Mouse (Mus musculus) lung, postnatal 25 days (tissue): Measurements from ENCODE around the gene Gm28729.
A peak's percentile ranks its signal among the peaks of the same experiment; 100 is the strongest.
"Not testable (repeated sequence)": the region's sequence is repeated elsewhere in the genome, so short reads cannot be mapped to it uniquely, and the experiment has no call there.

ENCODE experiments used
- DNase-seq: peaks from one replicate; pipeline ENCODE4 v3.0.0; 2022; ENCODE audit warnings: low spot score

Gene Gm28729

GRCm38 (mm10) chr9:96524972-96525506 lies at the start of gene Gm28729:
Gene Gm28729 (minus strand): TSS chr9:96525264.
- DNase-seq: no peak

DNA sequence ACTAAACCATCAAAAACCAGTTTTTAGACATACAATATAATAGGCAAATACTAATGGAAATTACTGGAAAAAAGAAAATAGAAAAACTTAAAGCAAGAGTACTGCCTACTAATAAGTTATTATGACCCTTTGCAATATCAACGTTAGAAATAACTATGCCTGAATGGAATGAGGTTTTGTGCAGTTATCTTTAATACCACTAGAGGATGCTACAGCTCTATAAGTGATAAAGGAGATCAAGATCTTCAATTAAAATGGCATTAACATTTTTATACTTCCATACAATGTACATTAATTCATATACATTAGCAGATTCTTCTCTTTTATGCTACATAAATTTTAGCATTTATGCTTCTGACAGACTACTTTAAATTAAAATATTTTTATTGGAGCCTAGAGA lies 48.2 kb upstream of the Gm28729 start:
- DNase-seq: peak; percentile 39

- DNase-seq: no peak
Measured at GRCm38 (mm10) chr9:96572754-96573153, 47.7 kb upstream of the Gm28729 start.

DNA sequence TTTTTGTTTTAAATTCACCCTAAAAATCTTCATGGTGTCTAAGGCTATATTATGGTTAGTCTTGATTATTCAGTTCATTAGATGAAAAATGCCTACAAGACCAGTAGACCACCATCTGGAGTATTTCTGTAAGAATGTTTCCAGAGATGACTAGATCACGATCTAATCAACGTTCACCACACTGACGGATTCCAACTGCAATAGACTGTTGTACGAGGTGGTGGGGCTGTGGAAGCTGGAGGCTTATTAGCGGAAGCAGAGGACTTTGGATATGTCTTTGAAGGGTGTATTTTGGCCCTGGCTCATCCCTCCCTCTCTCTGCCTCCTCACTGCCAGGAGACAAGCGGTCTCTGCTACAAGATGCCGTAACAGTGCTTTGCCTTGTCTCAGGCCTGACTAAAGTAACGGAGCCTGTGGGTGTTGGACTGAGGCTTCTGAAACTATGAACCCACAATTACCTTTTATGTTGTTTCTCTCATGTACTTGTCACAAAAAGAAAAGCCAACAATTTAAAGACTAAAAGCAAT lies 41.5 kb upstream of the Gm28729 start:
- no peak for DNase-seq

GRCm38 (mm10) chr9:96563501-96563900 lies 38.4 kb upstream of the Gm28729 start:
- no peak for DNase-seq

DNA sequence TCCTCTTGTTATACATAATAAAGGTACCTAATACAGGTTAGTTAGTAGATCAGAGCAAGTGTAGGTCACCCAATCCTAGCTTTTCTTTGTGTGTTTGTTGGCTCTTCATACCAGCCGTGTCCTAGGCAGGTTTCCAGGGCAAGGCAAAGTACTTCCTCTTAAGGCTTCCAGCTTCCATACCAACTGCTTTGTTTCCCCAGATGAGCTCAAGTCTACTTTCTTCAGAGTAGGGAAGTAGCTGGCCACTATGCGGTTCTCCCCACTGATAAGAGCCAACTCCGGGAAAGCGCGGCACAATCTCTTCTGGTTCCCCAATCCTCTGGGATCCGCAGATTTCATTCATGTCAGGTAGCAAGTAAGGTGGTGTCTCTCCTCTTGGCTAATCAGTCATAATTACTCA lies 34.1 kb upstream of the Gm28729 start:
- no peak for DNase-seq

DNA sequence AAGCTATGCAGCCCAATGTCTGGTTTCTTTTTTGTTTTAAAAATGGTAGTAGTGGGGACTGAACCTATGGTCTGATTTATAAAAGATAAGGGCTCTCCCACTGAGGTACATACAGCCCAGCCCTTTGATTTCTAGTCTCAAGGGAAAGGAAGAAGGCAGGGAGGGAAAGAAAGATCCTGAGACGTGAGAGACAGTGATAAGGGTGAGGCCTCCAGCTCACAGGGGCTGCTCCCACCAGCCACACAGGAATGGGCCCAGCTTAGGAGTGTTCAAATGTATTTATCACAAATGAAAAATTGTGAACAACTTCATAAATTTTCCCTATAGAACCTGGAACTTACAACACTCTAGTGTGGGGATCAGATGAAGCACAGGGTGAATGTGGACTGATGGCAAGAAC lies 33.5 kb upstream of the Gm28729 start:
- no peak for DNase-seq

GRCm38 (mm10) chr9:96554095-96554494 lies 29.0 kb upstream of the Gm28729 start:
- no peak for DNase-seq

- no peak for DNase-seq
Measured at GRCm38 (mm10) chr9:96545410-96545809, 20.3 kb upstream of the Gm28729 start.

DNA sequence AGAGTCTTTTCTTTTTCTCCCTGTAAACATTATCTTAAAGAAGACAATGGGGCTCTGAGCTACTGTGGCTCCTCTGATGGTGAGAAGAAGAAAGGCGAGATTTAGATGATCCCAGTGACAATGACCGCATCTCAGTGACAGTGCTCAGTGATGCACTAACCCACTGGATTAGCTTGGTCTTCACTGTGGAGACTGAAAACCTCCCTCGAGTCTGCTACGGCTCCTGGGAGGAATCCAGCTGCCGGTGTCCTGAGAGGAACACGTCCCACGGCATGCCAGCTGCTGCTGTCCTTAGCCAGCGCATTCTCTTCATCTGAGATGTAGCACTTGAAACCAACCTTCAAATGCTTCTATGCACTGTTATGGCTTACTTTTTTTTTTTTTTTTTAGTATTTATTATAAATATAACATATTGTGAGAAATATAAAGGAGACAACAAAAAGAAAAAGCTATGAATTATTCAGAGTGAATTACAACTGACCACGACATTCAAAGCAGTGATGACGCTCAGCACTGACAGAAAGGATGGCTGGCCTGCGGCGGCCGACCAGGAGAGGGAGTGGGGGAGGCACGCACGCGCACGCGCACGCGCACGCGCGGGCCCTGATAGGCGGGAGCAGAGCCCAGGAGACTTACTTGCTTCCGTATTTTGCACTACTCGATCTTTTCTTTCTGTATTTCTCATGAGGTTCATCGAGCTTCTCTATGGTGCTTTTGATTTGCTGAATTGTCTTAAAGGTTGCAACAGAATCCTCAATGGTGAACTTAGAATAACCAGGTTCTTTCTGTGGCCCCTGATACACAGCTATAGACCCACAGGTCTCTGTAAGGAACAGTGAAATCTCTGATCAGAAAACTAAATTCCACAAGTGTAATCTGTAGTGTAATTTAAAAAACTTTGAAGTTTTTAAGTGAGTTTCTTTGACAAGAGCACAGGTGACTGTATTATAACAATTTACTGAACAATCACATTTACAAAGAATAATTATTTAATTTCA lies 18.9 kb upstream of the Gm28729 start:
- DNase-seq: peak; percentile 41

DNA sequence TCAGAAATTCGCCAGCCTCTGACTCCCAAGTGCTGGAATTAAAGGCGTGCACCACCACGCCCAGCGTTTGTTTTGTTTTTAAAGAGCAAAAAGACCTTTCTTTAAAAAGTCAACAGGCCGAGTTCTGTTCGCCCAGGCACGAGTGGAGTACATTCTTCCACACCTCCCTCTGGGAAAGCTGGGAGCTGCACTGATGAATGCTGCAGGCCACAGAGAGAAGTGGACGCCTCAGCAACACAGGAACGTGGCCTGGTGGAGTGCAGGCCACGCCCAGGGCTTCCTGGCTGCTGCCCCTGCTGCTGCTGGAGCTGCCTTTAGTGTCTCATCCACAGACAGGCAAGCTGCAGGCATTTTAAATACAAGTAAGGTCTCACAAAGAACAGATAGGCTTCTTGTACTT lies 13.9 kb upstream of the Gm28729 start:
- peak; percentile 39 for DNase-seq

DNA sequence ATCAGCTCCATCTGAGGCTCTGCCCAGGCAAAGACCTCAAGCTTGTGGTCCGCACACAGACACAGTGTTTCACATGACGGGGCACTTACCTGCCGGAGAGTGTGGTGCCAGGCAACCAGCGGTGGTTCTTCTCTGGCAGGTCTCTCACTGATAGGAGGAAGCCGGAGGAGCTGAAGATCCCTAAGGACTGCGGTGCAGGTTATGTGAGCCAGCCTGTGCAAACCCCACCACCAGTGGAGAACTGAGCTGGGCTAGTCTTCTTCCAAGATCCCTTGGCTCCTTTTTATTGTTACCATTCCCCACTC lies 12.5 kb upstream of the Gm28729 start:
- no peak for DNase-seq

DNA sequence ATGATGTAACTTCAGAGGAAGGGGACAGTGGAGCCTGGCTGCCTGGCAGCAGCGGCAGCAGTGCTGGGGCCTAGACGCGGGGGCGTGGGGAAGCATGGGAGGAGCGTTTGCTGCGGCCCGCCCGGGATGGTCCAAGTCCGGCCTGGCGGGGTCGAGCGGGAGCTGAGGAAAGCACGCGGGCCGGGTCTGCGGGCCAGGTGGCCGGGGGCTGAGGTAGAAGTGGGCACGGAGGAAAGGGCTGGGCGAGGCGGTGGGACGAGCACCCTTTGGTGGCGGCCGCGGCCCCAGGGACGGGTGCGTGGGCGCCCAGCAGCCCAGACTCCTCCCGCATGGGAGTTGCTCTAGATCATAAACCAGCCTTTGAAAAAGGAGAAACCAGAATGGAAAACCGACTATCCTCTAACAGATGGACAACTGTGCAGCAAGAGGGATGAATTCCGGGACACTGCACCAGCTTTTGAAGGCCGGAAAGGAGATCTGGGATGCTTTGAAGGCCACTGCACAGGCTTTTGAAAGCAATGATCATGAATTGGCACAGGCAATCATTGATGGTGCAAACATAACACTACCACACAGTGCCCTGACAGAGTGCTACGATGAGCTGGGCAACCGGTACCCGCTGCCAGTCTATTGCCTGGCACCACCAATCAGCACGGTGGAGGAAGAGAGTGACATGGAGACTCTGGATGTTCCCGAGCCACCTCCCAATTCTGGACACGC lies 12.0 kb upstream of the Gm28729 start:
- peak; percentile 18 for DNase-seq

- not testable (repeated sequence) for DNase-seq
Measured at GRCm38 (mm10) chr9:96536093-96536492, 11.0 kb upstream of the Gm28729 start.

DNA sequence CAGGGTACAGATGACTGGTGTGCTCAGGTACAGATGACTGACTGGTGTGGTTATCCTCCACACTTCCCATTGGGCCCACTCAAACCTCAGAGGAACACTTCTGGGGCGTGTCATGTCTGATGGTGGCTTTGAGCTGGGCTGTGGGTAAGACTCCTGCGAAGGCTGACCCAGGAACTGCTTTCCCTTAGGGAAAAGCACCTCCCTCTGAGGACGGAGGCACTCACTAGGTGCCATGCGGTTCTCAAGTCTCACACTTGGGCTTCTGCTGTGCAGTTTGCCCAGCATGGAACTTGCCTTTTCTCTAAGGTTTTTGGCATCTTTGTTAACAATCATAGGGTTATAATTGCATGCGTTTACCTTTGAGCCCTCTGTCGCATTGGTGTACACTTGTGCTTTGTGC lies 10.4 kb upstream of the Gm28729 start:
- no peak for DNase-seq

GRCm38 (mm10) chr9:96534256-96534655 lies 9.2 kb upstream of the Gm28729 start:
- no peak for DNase-seq

GRCm38 (mm10) chr9:96533476-96533875 lies 8.4 kb upstream of the Gm28729 start:
- no peak for DNase-seq

DNA sequence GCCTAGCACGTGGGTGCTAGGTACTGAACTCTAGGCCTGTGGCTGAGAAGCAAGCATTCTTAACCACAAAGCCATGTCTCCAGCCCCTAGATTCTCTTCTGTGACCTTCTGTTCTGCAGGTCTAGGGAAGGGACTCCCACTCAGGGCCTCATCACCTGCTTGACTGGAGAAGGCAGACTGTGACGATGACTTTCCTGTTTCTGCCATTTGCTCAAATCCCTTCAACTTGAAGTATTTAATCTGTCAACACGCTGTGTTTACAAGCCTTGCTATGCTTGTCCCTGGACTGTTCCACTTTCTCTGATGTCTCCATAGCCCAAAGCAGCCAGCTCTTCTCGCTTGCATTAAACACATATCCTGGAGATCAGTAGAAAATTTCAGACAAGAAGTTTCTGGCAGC lies 7.5 kb upstream of the Gm28729 start:
- DNase-seq: peak; percentile 23

GRCm38 (mm10) chr9:96530674-96531081 lies 5.6 kb upstream of the Gm28729 start:
- DNase-seq: peak; percentile 39

GRCm38 (mm10) chr9:96529961-96530673 lies 5.1 kb upstream of the Gm28729 start:
- DNase-seq: no peak

DNA sequence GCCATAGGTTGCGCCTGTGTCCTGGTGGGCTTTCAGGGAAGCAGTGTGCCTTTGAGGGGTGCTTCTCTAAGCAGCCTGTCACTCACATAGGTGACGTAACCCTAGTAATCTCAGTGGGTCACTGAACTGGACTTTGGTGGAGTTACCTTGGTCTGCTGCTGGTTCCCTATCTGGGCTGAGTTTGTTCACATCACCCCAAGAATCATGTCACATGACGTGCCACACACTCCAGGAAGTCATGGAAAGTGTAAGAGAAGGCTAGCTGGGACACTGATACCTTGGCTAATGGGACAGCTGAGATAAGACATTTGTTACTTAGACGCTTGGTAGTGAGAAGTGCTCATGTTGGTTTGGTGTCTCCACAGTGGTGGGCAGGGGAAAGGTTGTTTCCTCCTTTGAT lies 947 bp upstream of the Gm28729 start:
- DNase-seq: no peak

GRCm38 (mm10) chr9:96523148-96523547 lies 1.9 kb downstream of the Gm28729 start:
- no peak for DNase-seq
